Mouse (Mus musculus): ENCODE measurements around the gene Gm49322.

- TF ChIP-seq CTCF (IDR thresholded peaks at IDR 0.05) (no peak), EP300 (IDR thresholded peaks at IDR 0.05) (no peak)
Observed at GRCm38 (mm10) chr10:80584642-80585552, 20.9 kb upstream of the Gm49322 start.

Data from lung, postnatal 0 days (tissue).